Mouse (Mus musculus) monocyte, adult 5-6 weeks (primary cell): ENCODE data around the gene Mrps21. TPM values are rescaled to one million over a fixed set of nuclear protein-coding genes. Genes with fewer than 3 reads are reported as not detected.
A peak's percentile ranks its signal among the peaks of the same experiment; 100 is the strongest.
"Not testable (repeated sequence)": the region's sequence is repeated elsewhere in the genome, so short reads cannot be mapped to it uniquely, and the experiment has no call there.

Source experiments
- ATAC-seq: fragments of 153-309, 156-312 bp; replicated peaks from 2 replicates; pipeline ENCODE4 v1.8.0; 2017; ENCODE audit warnings: mild to moderate bottlenecking; ENCODE audit not compliant: low TSS enrichment, insufficient number of reproducible peaks, severe bottlenecking, poor library complexity, low FRiP score
- total RNA-seq: library from RNA; stranded (forward); fragments of 200-1000, 200-491, 200-594 nt; gene quantifications from 3 replicates; pipeline ENCODE4 v1.2.3, GENCODE M21; 2017

The Mrps21 gene
- total RNA-seq = 241 to 323 TPM (median 321 TPM) in 3 replicates

DNA sequence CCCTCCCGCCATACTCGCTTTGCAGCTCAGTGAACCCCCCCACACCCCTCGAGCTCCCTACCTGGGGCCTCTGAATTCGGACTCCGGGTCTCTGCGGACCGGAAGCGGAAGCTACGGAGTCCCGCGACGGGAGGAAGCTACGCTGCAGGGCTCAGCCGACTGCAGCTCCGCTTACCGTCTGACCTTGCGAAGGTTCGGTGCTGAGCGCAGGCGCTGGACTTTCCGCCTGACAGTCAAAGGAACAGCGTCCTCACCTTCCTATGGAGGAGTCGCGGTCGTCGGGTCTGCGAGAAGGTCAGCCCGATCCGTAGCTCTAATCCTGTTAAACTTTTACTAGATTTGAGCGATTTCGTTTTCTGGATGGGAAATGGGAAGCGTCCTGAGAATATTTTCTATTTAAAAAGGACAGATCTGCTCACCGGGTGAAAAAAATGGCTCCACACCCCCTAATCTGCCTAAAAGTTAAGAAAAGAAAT lies at the start of gene Mrps21:
TSS of gene Mrps21 (minus strand) at position 128 of the 476 bp plus-strand sequence.
- ATAC-seq = peak; percentile 97

DNA sequence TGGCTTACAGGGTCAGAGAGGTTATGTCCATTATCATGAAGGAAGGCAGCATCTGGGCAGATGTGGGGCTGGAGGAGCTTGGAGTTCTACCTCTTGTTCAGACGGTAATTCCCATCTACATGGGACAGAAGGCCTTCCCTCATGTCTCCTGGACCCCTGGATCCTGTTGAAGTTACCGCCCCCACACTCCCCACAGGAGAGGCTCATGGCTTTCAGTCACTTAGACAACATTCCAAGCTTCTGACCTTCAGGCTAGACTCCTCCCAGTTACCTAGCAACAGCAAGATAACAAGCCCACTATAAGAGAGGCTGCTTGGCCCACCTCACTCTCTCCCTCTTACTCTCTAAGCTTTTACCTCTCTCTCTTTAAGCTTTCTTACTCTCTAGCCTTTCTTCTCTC lies 49.2 kb upstream of the Mrps21 start:
- ATAC-seq = not testable (repeated sequence)

- ATAC-seq = no peak
Observed at GRCm38 (mm10) chr3:95916760-95917159, 45.4 kb upstream of the Mrps21 start.

DNA sequence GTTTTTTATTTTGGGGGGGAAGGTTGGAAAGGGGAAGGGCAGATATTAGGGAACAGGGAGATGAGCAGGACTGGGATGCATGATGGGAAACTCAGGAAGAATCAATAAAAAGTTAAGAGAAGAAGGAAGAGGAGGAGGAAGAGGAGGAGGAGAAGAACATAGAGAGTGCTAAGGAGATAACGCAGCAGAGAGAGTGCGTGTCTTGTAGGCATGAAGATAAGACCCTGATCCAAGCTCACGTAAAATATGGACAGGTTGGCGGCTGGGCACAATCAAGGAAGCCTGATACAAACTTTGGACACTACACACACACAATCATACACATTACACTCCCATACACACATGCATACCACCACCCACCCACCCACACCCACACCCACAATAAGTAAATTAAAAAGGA lies 43.4 kb upstream of the Mrps21 start:
- ATAC-seq = no peak

DNA sequence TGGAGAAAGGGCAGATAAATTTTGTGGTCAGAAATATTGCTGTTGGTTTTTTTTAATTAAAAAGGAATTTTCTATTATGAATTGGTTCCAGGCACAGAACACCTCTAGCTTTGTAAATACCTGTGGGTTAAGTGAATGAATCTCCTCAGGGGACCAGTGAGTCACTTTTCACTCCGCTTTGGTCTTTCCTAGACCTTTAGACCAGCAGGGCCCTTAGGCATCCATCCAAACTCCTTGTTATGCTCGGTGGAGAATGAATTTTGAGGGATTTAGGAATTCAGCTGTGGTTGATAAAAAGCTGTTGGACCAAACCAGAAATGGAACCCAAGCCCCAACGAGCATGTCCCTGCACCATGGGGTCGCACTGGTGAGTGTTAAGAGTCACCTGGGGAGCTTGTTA lies 36.3 kb upstream of the Mrps21 start:
- ATAC-seq = no peak

DNA sequence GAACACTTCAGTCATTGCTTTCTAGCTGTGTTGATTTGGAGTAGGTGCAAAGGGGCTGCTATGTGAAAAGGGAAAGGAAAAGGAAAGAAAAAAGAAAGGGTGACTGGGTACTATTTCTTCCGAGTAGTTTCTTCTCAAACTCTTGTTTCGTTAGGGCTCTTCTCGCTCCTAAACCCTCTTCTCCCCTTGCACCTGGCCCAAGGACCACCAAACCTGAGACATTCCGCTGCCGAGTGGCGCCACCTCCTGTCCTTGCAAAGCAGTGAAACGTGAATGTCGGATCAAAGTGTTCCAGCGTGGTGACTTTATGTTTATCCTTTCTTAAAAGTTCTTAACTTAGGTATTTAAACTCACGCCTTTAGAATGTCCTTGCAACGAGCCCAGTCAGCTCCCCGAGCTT lies 35.5 kb upstream of the Mrps21 start:
- no peak; the same call in 1 of the 2 replicates for ATAC-seq

DNA sequence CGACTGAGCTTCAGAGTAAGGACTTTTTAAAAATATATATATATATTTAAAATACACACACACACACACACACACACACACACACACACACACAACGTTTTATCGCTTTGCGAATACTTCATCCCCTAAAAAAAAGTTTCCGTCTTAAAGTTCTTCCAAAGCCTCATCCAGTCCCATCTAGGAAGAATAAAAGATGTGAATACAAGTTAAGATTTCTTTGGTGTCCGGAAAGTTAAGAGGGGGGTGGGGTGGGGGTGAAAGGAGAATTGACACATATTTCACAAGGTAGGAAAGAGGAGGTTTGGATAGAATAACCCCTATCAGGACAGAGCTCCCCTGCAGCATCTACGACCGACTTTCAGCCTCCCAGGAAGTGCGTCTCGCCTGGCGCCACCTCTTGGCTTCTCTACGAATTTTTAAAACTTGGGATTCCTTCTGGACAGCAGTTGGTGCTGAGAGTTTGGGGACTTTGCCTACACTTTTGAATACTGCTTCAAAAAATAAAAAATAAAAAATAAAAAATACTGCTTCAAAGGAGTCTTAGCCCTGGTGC lies 34.7 kb upstream of the Mrps21 start:
- ATAC-seq = no peak

- no peak for ATAC-seq
Observed at GRCm38 (mm10) chr3:95905146-95905939, 34.0 kb upstream of the Mrps21 start.

DNA sequence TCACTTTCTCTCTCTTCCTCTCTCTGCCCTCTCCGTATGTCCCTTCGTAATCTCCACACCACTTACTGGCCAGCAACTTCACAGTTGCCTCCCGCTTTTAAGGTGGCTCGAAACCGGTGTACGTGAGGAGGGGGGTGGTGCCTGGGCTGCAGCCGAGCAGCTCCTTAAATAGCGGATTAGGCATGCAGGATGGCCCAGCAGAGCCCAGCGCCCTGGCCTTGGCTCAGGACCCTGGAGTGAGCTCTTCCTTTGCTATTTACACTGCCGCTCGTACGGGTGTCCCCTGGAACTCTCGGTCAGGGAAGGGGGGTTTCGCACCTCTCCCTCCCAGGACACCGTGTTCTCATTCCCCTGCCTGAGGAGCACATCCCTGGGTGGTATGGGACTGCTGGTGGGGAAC lies 33.2 kb upstream of the Mrps21 start, which contains the start of gene Car14:
TSS of gene Car14 (minus strand) at position 124 of the 400 bp plus-strand sequence.
- no peak for ATAC-seq

- ATAC-seq = no peak
Observed at GRCm38 (mm10) chr3:95903753-95904502, 32.6 kb upstream of the Mrps21 start.

GRCm38 (mm10) chr3:95902643-95903042 lies 31.3 kb upstream of the Mrps21 start:
- ATAC-seq = no peak

DNA sequence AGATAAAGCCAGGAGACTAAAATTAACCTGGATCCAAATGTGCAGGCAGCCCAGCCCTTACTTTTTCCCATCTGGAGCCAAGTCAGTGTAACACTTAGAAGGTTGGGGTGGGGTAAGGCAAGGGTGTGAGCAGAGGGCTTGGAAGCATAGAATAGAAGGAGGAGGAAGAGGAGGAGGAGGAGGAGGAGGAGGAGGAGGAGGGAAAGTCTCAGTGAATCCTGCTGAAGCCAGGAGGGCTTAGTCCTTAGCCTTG lies 31.0 kb upstream of the Mrps21 start:
- ATAC-seq = no peak

GRCm38 (mm10) chr3:95901616-95902372 lies 30.5 kb upstream of the Mrps21 start:
- ATAC-seq = no peak

- no peak for ATAC-seq
Observed at GRCm38 (mm10) chr3:95899800-95900524, 28.6 kb upstream of the Mrps21 start.

GRCm38 (mm10) chr3:95895501-95895900 lies 24.2 kb upstream of the Mrps21 start:
- not testable (repeated sequence) for ATAC-seq

DNA sequence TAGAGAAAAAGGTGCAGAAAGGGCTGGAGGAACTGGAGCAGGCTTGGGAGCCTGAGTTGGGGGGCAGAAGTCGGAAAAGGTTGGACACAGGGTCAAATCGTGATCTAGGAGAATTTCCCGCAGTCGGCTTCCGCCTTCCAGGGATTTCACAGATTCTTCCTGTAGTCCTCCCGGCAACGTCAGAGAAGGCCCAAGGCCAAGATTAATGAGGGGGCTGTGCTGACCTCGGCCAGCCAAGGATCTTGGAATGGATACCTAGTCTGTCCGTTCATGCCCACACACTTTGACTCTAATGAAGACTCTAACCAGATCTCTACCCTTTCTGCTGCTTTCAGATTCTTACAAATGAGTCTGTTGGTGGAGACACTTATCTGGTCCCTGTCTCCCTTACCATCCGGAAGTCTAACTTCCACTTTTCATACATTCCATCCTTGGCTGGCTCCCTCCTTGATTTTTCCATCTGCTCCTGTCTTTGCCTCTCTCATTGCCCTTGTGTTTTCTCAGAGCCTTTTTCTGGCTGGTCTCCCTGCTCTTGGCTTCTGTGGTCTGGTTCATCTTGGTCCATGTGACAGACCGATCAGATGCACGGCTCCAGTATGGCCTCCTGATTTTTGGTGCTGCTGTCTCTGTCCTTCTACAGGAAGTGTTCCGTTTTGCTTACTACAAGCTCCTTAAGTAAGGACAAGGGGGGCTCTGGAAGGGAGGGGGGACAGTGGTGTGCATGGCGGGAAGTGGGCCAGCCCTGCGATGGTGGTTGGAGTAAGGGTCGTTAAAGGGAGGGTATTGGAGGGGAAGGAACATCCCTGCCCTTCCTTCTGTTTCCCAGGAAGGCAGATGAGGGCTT lies 23.2 kb upstream of the Mrps21 start:
- ATAC-seq = no peak

GRCm38 (mm10) chr3:95893606-95894316 lies 22.4 kb upstream of the Mrps21 start, which contains the start of gene Aph1a:
TSS of gene Aph1a (plus strand) at chr3:95893969.
- ATAC-seq = peak; percentile 97
